Mouse (Mus musculus) CD8-positive naive resting alpha-beta T cell, adult 2 months (primary cell): ENCODE results near the gene B4galt4.

Experiments used
- DNase-seq, 2 experiments: peaks; one replicate each; pipeline ENCODE4 v3.0.0; 2022; ENCODE audit warnings: low read depth in 2 of 2, low spot score in 2 of 2

Gene B4galt4

GRCm38 (mm10) chr16:38742113-38742658 lies at the start of gene B4galt4:
B4galt4 (plus strand) TSS chr16:38742264.
- no peak for DNase-seq

- DNase-seq: no peak
Measured at GRCm38 (mm10) chr16:38694906-38695540, 47.0 kb upstream of the B4galt4 start.

- no peak for DNase-seq
Measured at GRCm38 (mm10) chr16:38695557-38695956, 46.5 kb upstream of the B4galt4 start.

GRCm38 (mm10) chr16:38697611-38698010 lies 44.5 kb upstream of the B4galt4 start:
- no peak for DNase-seq

GRCm38 (mm10) chr16:38700392-38701162 lies 41.5 kb upstream of the B4galt4 start:
- no peak for DNase-seq

- DNase-seq: no peak
Measured at GRCm38 (mm10) chr16:38701492-38702185, 40.4 kb upstream of the B4galt4 start.

GRCm38 (mm10) chr16:38702316-38702715 lies 39.7 kb upstream of the B4galt4 start:
- no peak for DNase-seq

GRCm38 (mm10) chr16:38703501-38703900 lies 38.6 kb upstream of the B4galt4 start:
- no peak for DNase-seq

- no peak for DNase-seq
Measured at GRCm38 (mm10) chr16:38705531-38706281, 36.4 kb upstream of the B4galt4 start.

GRCm38 (mm10) chr16:38706782-38707181 lies 35.3 kb upstream of the B4galt4 start:
- DNase-seq: no peak

GRCm38 (mm10) chr16:38708962-38709520 lies 33.0 kb upstream of the B4galt4 start:
- no peak for DNase-seq

GRCm38 (mm10) chr16:38711245-38711644 lies 30.8 kb upstream of the B4galt4 start:
- no peak for DNase-seq

- DNase-seq: peak in 1 of 2 experiments; percentile 17
Measured at GRCm38 (mm10) chr16:38712105-38712504, 30.0 kb upstream of the B4galt4 start.

- peak; percentile 53 to 54 for DNase-seq
Measured at GRCm38 (mm10) chr16:38712581-38713403, 29.3 kb upstream of the B4galt4 start, which contains the start of gene Arhgap31. Arhgap31 (minus strand) TSS chr16:38713274.

GRCm38 (mm10) chr16:38713404-38714258 lies 28.4 kb upstream of the B4galt4 start:
- DNase-seq: peak; percentile 27 to 28

- DNase-seq: peak; percentile 15 to 24
Measured at GRCm38 (mm10) chr16:38714259-38714526, 27.9 kb upstream of the B4galt4 start.

GRCm38 (mm10) chr16:38721377-38721776 lies 20.7 kb upstream of the B4galt4 start:
- DNase-seq: no peak

GRCm38 (mm10) chr16:38724256-38724655 lies 17.8 kb upstream of the B4galt4 start:
- DNase-seq: no peak

GRCm38 (mm10) chr16:38724974-38725373 lies 17.1 kb upstream of the B4galt4 start:
- no peak for DNase-seq
